Mouse (Mus musculus): ENCODE measurements around the gene Ggact. TPM values are rescaled to one million over a fixed set of nuclear protein-coding genes. Genes with fewer than 3 reads are reported as not detected.

Ggact gene
- polyA plus RNA-seq, 1 experiment from 2014 or later = 5.9 TPM

GRCm38 (mm10) chr14:122784701-122785100, 128.9 kb downstream of the Ggact start:
- DNase-seq (ENCODE audit: extremely low spot score, low spot score) = no peak
- no peaks in the 10 kb centered on the region for H3K4me1 ChIP-seq
- no peaks in the 10 kb centered on the region for H3K27me3 ChIP-seq (ENCODE audit: poor library complexity, severe bottlenecking)
- 82% methylated on average over 4 of the region's 4 CpGs for WGBS
- H3K4me3 ChIP-seq = no peak overlapping the region
- H3K9me3 ChIP-seq = no peaks in the 10 kb centered on the region
- H3K36me3 ChIP-seq (replicated peaks) = no peaks in the 10 kb centered on the region
- no peak overlapping the region for H3K27ac ChIP-seq

DNA sequence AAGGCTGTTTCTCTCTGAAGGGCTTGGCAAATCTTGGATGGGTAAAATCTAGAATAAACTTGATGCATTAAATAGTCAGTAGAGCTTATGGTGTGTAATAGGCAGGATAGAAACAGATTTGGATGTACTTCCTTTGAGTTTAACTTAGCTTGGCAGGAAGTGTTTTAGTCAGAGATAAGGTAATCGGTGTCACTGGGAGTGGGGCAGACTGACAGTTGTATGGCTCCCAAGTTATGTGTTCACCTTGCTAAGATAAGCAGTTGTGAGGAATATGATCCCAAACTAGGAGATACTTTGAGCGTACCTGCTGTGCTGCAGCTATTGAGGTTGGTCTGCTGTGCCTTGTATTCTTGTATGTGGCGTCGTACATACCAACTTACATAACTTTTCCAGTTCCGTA, 147.1 kb downstream of the Ggact start:
- Histone ChIP-seq H3K9me3 (no peaks in the 10 kb centered on the region), H3K27ac (no peak overlapping the region), H3K27me3 (ENCODE audit: poor library complexity, severe bottlenecking) (no peaks in the 10 kb centered on the region), H3K4me3 (no peak overlapping the region), H3K4me1 (peaks cover 4% of the 10 kb centered on the region; the same call in 1 of the 2 replicates), H3K36me3 (replicated peaks) (no peaks in the 10 kb centered on the region)
- DNase-seq (ENCODE audit: extremely low spot score, low spot score) = no peak
- WGBS = 92% methylated on average over 5 of the region's 5 CpGs

Other genes with a start within 250 kb of the Ggact start
- gene Tmtc4, start 70.3 kb upstream of the Ggact start, polyA plus RNA-seq (2016; fragmentation: Nextera tagmentation; extraction: Ambion mirVana) = 23.5 and 26.3 TPM in 2 replicates

Measured in forebrain, embryonic 10.5 days (tissue).